In the genomic region with DNA sequence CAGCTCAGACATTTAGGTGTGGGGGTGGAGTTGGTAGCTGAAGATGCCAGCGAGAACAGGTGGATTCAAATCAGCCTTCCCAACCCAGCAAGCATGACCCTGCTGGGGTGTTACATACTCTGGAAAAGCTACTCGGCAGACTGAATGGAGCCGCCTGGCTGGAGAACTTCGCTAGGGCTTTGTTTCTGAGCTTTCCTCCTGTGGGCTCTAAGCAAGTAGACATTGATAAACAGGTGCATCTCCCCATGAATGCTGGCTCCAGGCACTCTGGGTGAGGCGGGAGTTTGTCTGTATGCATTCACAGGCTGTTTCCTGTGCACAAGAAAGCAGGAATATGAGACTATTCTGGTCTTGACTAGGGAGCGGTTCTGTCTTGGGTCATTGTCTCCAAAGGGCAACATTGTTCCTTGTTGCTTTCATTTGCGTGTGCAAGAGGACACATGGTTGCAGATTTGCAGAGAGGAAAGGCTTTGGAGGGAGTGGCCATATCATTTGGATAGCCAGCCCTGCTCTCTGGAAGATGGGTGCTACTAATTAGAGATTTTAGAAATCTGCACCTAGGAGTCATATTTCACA, we compare ENCODE assay signal across 27 mouse cellular contexts. TPM values are rescaled to one million over a fixed set of nuclear protein-coding genes. Genes with fewer than 3 reads are reported as not detected.
DNase-seq lines count a peak whose midpoint lies in the region; TF ChIP-seq lines count a peak whose summit lies in the region.
"Had no signal": no experiment of that assay in that cellular context is flagged by ENCODE, and none has a peak within 500 bp of the region (broad histone marks: within the 10 kb centered on the region; RNA-seq: fewer than 3 reads in every experiment).

No protein-coding gene starts in this region.

- in situ Hi-C loops in ES-E14 (cut with MboI; ENCODE audit: low sequenced_read_pairs in 2 of 2, unreplicated experiment in 2 of 2): no loop called here

- H3K4me3 ChIP-seq in ES-E14 (ENCODE audit: insufficient read depth in 1 of 2, low read depth in 1 of 2, low read length in 2 of 2, poor library complexity in 1 of 2, severe bottlenecking in 1 of 2): no peak overlapping the region
- H3K4me3 ChIP-seq: embryonic facial prominence, embryonic 12.5 days; forebrain, embryonic 12.5 days; gastrocnemius, adult 2 months; kidney, embryonic 15.5 days; left cerebral cortex, adult 2 months; limb, embryonic 15.5 days; megakaryocyte, embryonic 14.5 days had no signal

- intact Hi-C loops in left cerebral cortex, postnatal 4 days (cut with DNase I): no loop called here

- H3K9ac ChIP-seq in ES-E14 (ENCODE audit: insufficient read depth, low read depth, low read length, poor library complexity, severe bottlenecking): no peak overlapping the region
- H3K9ac ChIP-seq: embryonic facial prominence, embryonic 12.5 days; forebrain, embryonic 12.5 days; kidney, embryonic 15.5 days; limb, embryonic 15.5 days; liver, embryonic 14.5 days; lung, embryonic 14.5 days had no signal

- H3K27ac ChIP-seq in ES-E14 (ENCODE audit: insufficient read depth, low read depth, low read length, poor library complexity, severe bottlenecking): 0 out of 2 replicates have a peak overlapping the region, but pooled peaks have one; percentile 26
- H3K27ac ChIP-seq: embryonic facial prominence, embryonic 12.5 days; forebrain, embryonic 12.5 days; gastrocnemius, adult 2 months; kidney, embryonic 15.5 days; left cerebral cortex, adult 2 months; limb, embryonic 15.5 days; liver, embryonic 14.5 days had no signal

- H3K36me3 ChIP-seq in ES-E14 (ENCODE audit: control insufficient read depth, insufficient read depth, low read length, poor library complexity, severe bottlenecking): no peaks in the 10 kb centered on the region
- H3K36me3 ChIP-seq: embryonic facial prominence, embryonic 12.5 days; forebrain, embryonic 12.5 days; kidney, embryonic 15.5 days; limb, embryonic 15.5 days had no signal

- DNase-seq in left cerebral cortex, postnatal 4 days: peak; percentile 38
- no peak for DNase-seq in left cerebral cortex, adult 18-20 months (ENCODE audit: low spot score in 2 of 2)
- DNase-seq in ES-E14 (ENCODE audit: low read depth, low spot score): no peak
- peak; percentile 62 to 79 for DNase-seq in cerebellum, adult 18-20 months
- peak; percentile 61 to 85 for DNase-seq in cerebellum, postnatal 14 days
- DNase-seq in adrenal gland, adult 18-20 months (ENCODE audit: low spot score in 2 of 2): no peak
- no peak for DNase-seq in Muller cell, postnatal 12 days (ENCODE audit: inconsistent ontology term)
- DNase-seq in heart, adult 11 months: no peak
- DNase-seq: adrenal gland, adult 2 months; gastrocnemius, adult 2 months; kidney, postnatal 4 days; layer of hippocampus, adult 9-11 months; lung, embryonic 14.5 days; right cerebral cortex, adult 18-20 months; right cerebral cortex, postnatal 4 days; thymus, adult 2 months; thymus, postnatal 4 days had no signal

- H3K9me3 ChIP-seq in ES-E14 (ENCODE audit: control insufficient read depth, insufficient read depth, low read depth, low read length): no peaks in the 10 kb centered on the region
- H3K9me3 ChIP-seq: embryonic facial prominence, embryonic 12.5 days; forebrain, embryonic 12.5 days; kidney, embryonic 15.5 days; limb, embryonic 15.5 days had no signal

- peaks cover 11 to 26% of the 10 kb centered on the region in 2 experiments for H3K4me1 ChIP-seq in ES-E14 (ENCODE audit: control insufficient read depth in 2 of 2, insufficient read depth in 2 of 2, low read length in 2 of 2, poor library complexity in 1 of 2)
- H3K4me1 ChIP-seq: embryonic facial prominence, embryonic 12.5 days; limb, embryonic 15.5 days; megakaryocyte, embryonic 14.5 days had no signal

TF ChIP-seq in ES-E14, 5 proteins besides CTCF, POLR2A, EP300 and RAD21:
- TF ChIP-seq CHD2 (IDR thresholded peaks at IDR 0.05; ENCODE audit: low read depth, low read length): no peak
- TF ChIP-seq ZC3H11A (IDR thresholded peaks at IDR 0.05; ENCODE audit: borderline replicate concordance, low read depth, low read length): no peak
- no peak for TF ChIP-seq HCFC1 (IDR thresholded peaks at IDR 0.05; ENCODE audit: borderline replicate concordance, insufficient read depth, low read length)
- TF ChIP-seq MAFK (IDR thresholded peaks at IDR 0.05; ENCODE audit: insufficient read depth, low read depth, low read length): no peak
- TF ChIP-seq ZNF384 (IDR thresholded peaks at IDR 0.05; ENCODE audit: low read depth, low read length): no peak

RNA-seq across cellular contexts. Expression of gene Fxyd6, which starts 6.3 kb away (rescaled TPM):
- total RNA-seq in left cerebral cortex, postnatal 4 days (2021): 100 to 1,000 TPM; 368 to 407 TPM
- total RNA-seq in left cerebral cortex, adult 18-20 months (2021): 100 to 1,000 TPM in 1 of 2 experiments, 10 to 100 TPM in 1; 96.2 to 132 TPM
- 98.9 and 211 TPM in 2 replicates for total RNA-seq in ES-E14 (2012; rRNA removed)
- total RNA-seq in adrenal gland, adult 18-20 months (2021): 100 to 1,000 TPM; 209 to 250 TPM
- total RNA-seq: hematopoietic stem cell, adult 5-6 weeks; MEL had no signal

RNA-seq across cellular contexts. Expression of gene Fxyd2, which starts 35.7 kb away (rescaled TPM):
- total RNA-seq in left cerebral cortex, postnatal 4 days (2021): 1 to 10 TPM; 6.7 to 7.0 TPM
- total RNA-seq in left cerebral cortex, adult 18-20 months (2021): 1 to 10 TPM; 8.0 to 8.2 TPM
- total RNA-seq in ES-E14 (2012; rRNA removed): 2.2 and 2.5 TPM in 2 replicates
- total RNA-seq in adrenal gland, adult 18-20 months (2021): 1 to 10 TPM; 4.5 to 8.9 TPM
- total RNA-seq: hematopoietic stem cell, adult 5-6 weeks; MEL had no signal

RNA-seq across cellular contexts. Expression of gene Tmprss13, which starts 44.8 kb away (rescaled TPM):
- not detected for total RNA-seq in left cerebral cortex, postnatal 4 days (2021)
- total RNA-seq in left cerebral cortex, adult 18-20 months (2021): not detected
- 0.22 and 0.90 TPM in 2 replicates for total RNA-seq in ES-E14 (2012; rRNA removed)
- total RNA-seq in adrenal gland, adult 18-20 months (2021): under 1 TPM; 0.10 to 0.27 TPM
- total RNA-seq: hematopoietic stem cell, adult 5-6 weeks; left cerebral cortex, adult 2 months; left cerebral cortex, postnatal 36 days; MEL had no signal

Comparison
In these comparisons a context has a peak if more than half of its experiments do, and no peak if none do; other contexts are left out.
1. DNase-seq: peak in left cerebral cortex, postnatal 4 days (single experiment), cerebellum, adult 18-20 months (2 of 2) and cerebellum, postnatal 14 days (2 of 2); none in left cerebral cortex, adult 18-20 months (0 of 2), ES-E14 (single experiment), adrenal gland, adult 18-20 months (0 of 2), Muller cell, postnatal 12 days (single experiment) and heart, adult 11 months (single experiment).